In genomic region chr2:27690714-27691113, GRCm38 (mm10) we compare ENCODE assay signal across 9 mouse cellular contexts. TPM values are rescaled to one million over a fixed set of nuclear protein-coding genes. Genes with fewer than 3 reads are reported as not detected.
DNase-seq lines count a peak whose midpoint lies in the region; ATAC-seq and TF ChIP-seq lines count a peak whose summit lies in the region.
"Had no signal": no experiment of that assay in that cellular context is flagged by ENCODE, and none has a peak within 500 bp of the region (broad histone marks: within the 10 kb centered on the region; RNA-seq: fewer than 3 reads in every experiment).

No protein-coding gene starts in this region.

- H3K9ac ChIP-seq in heart, embryonic 14.5 days (ENCODE audit: low read length), result 0 out of 2 replicates have a peak overlapping the region, but pooled peaks have one; percentile 13

- no peaks in the 10 kb centered on the region for H3K9me3 ChIP-seq in heart, embryonic 14.5 days (ENCODE audit: control insufficient read depth, low read length)

- peaks cover 74 to 88% of the 10 kb centered on the region in 2 experiments for H3K4me1 ChIP-seq in heart, embryonic 14.5 days (ENCODE audit: control insufficient read depth in 2 of 2, insufficient read depth in 2 of 2, low read length in 2 of 2)

- WGBS in heart, embryonic 14.5 days, result 54% methylated on average over 5 of the region's 5 CpGs

- no peaks in the 10 kb centered on the region for H3K36me3 ChIP-seq in heart, embryonic 14.5 days (ENCODE audit: control insufficient read depth, insufficient read depth, low read length)

- no peak for ATAC-seq in heart, embryonic 14.5 days (ENCODE audit: insufficient number of reproducible peaks, insufficient read depth, low FRiP score, low read depth)
- ATAC-seq in monocyte, adult 5-6 weeks (replicated peaks; ENCODE audit: insufficient number of reproducible peaks, low FRiP score, low TSS enrichment, poor library complexity, severe bottlenecking), result 0 out of 2 replicates have a peak, but pooled peaks have one; percentile 14

- intact Hi-C loops in gastrocnemius, adult 2 months (cut with DNase I), result no loop called here

- H3K27me3 ChIP-seq in heart, embryonic 14.5 days (ENCODE audit: control insufficient read depth, insufficient read depth, low read length), result no peaks in the 10 kb centered on the region

- peak; percentile 50 for DNase-seq in gastrocnemius, adult 2 months
- DNase-seq in gastrocnemius, postnatal 4 days (ENCODE audit: low spot score in 2 of 2), result no peak
- DNase-seq in kidney, postnatal 36 days, result peak; percentile 63
- no peak for DNase-seq in ovary, postnatal 10 days (ENCODE audit: low spot score)
- DNase-seq in gastrocnemius, postnatal 25 days, result no peak
- DNase-seq in left cerebral cortex, adult 8-10 months (ENCODE audit: low spot score in 2 of 2), result no peak
- DNase-seq: adrenal gland, postnatal 10 days had no signal

- H3K4me2 ChIP-seq in heart, embryonic 14.5 days (ENCODE audit: low read length), result no peak overlapping the region

- no peak for TF ChIP-seq CTCF in gastrocnemius, adult 2 months (IDR thresholded peaks at IDR 0.05)

- peak overlapping the region; percentile 56 for H3K4me3 ChIP-seq in gastrocnemius, adult 2 months
- no peak overlapping the region for H3K4me3 ChIP-seq in heart, embryonic 14.5 days (ENCODE audit: control insufficient read depth in 1 of 2, insufficient read depth in 1 of 2, low read depth in 1 of 2, low read length in 2 of 2)

- peak overlapping the region; percentile 86 for H3K27ac ChIP-seq in gastrocnemius, adult 2 months
- peak overlapping the region; percentile 64 to 76 for H3K27ac ChIP-seq in heart, embryonic 14.5 days (replicated peaks in 1 of 2; ENCODE audit: control insufficient read depth in 1 of 2, insufficient read depth in 1 of 2, low read depth in 2 of 2, low read length in 2 of 2)

RNA-seq across cellular contexts. Expression of gene Rxra, which starts 14.5 kb away (rescaled TPM):
- 100 to 1,000 TPM; 118 to 120 TPM for total RNA-seq in gastrocnemius, adult 2 months (2021)
- total RNA-seq in gastrocnemius, postnatal 4 days (2021), result 10 to 100 TPM; 59.0 to 60.2 TPM
- polyA plus RNA-seq in heart, embryonic 14.5 days (2014; fragmentation: Nextera tagmentation; extraction: Ambion mirVana), result 5.2 and 5.7 TPM in 2 replicates
- total RNA-seq in monocyte, adult 5-6 weeks (2017), result 19.7 to 21.3 TPM (median 21.2 TPM) in 3 replicates
- 10 to 100 TPM; 70.1 to 81.3 TPM for total RNA-seq in gastrocnemius, postnatal 25 days (2021)
- 10 to 100 TPM; 23.5 to 28.6 (median 26.1) TPM for total RNA-seq in left cerebral cortex, adult 8-10 months (2022)

Comparison
In these comparisons a context has a peak if more than half of its experiments do, and no peak if none do; other contexts are left out.
1. DNase-seq: peak in gastrocnemius, adult 2 months (single experiment) and kidney, postnatal 36 days (2 of 2); none in gastrocnemius, postnatal 4 days (0 of 2), ovary, postnatal 10 days (single experiment), gastrocnemius, postnatal 25 days (single experiment) and left cerebral cortex, adult 8-10 months (0 of 2).